Mouse (Mus musculus) layer of hippocampus, postnatal 14 days (tissue): ENCODE measurements around the gene Ext2. TPM values are rescaled to one million over a fixed set of nuclear protein-coding genes. Genes with fewer than 3 reads are reported as not detected.
A peak's percentile ranks its signal among the peaks of the same experiment; 100 is the strongest.

Experiments
- DNase-seq, 2 experiments: peaks; one replicate each; pipeline ENCODE4 v3.0.0; 2021 to 2022; ENCODE audit warnings: low spot score in 2 of 2, mixed read lengths in 1 of 2
- total RNA-seq, 2 experiments: library from RNA; stranded (reverse); gene quantifications; 2 replicates each; pipeline ENCODE4 v1.2.3; 2021

Ext2 gene
- total RNA-seq, 2 experiments from 2014 or later, result 50.7 to 58.4 TPM

GRCm38 (mm10) chr2:93744346-93745229 is 77.8 kb downstream of the Ext2 start:
- peak; percentile 46 to 79 for DNase-seq

DNA sequence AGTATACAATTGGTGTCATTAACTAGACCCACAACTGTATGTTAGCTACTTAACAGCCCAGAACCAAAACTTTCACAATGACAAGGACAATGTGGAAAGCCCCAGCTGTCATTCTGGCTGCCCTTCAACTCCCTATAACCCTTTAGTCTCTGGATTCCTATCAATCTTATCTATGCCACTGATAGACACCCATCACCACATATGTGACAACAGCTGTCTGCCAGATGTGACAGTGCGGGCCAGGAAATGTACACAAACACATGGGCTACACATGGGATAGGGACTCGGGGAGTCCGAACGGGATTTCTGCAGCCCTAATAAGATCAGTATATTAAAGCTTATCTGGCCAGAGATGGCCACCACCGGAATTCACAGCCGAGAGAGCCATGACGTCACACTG is 80.7 kb downstream of the Ext2 start:
- DNase-seq, result no peak

DNA sequence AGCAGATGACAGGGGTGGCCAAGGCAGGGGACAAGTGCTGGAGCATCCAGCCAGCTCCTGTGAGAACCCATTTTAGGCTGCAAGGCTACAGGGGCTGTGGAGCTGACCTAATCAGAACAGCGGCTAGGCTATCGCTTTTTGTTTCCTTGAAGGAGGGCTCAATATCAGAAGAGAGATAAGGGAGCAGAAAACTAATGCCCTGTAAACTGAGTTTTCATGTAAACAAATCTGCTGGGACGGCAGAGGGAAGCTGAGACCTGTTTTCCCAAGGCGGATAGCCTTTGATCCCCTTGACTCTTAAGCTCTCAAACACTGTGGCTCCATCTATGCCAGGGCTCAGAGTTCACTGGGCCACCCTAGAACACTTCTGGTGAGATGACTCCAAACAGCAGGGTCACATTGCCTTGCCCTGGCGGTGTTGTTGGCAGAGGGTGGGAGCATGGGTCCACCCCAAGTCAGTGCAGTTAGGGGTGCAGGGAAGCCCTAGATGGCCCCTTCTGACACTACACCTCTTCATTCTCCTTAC is 83.3 kb downstream of the Ext2 start:
- DNase-seq, result no peak

GRCm38 (mm10) chr2:93737146-93737545 is 85.2 kb downstream of the Ext2 start:
- no peak for DNase-seq

- DNase-seq, result no peak
Observed at GRCm38 (mm10) chr2:93732658-93733057, 89.7 kb downstream of the Ext2 start.

DNA sequence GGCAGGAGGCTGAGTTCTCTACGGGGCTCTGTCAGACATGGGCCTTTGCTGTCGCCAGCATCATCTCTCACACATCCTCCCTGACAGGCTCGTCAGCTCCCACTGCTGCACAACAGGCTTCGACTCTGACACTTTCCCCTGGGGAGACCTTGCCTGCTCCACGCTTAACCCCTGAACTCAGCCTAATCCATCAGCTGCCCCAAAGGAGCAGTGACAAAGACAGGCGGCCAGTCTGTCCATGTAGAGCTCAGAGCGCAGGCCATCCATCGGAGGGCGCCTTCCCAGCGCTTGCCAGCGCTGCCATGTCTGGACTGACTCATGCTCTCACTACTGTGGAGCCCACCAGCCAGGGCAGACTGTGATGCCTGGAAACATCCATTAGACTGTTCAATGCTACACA is 92.8 kb downstream of the Ext2 start:
- no peak for DNase-seq

- no peak for DNase-seq
Observed at GRCm38 (mm10) chr2:93723138-93723744, 99.1 kb downstream of the Ext2 start.

DNA sequence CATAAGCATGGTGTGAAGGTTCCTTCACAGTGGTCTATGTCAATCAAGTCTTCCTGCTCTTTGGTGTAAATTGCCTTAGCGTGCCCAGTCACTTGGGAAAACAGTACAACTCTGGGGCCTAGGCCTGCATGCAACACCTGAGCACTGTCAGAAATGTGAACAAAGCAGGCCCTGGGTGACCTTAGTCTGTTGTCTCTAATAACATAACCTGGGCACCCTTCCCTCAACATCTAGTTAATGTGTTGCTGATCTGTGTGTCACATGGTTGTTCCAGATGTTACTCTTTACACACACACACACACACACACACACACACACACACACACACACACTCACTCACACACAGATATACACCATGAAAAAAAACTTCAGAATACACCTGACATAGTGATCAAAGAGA is 101.4 kb downstream of the Ext2 start:
- no peak for DNase-seq

- DNase-seq, result no peak
Observed at GRCm38 (mm10) chr2:93719792-93720675, 102.3 kb downstream of the Ext2 start.

- no peak for DNase-seq
Observed at GRCm38 (mm10) chr2:93713267-93713666, 109.1 kb downstream of the Ext2 start.

GRCm38 (mm10) chr2:93711460-93711859 is 110.9 kb downstream of the Ext2 start:
- DNase-seq, result no peak

GRCm38 (mm10) chr2:93709696-93710095 is 112.7 kb downstream of the Ext2 start:
- no peak for DNase-seq

GRCm38 (mm10) chr2:93709241-93709640 is 113.1 kb downstream of the Ext2 start:
- DNase-seq, result no peak

- DNase-seq, result no peak
Observed at GRCm38 (mm10) chr2:93706825-93707224, 115.5 kb downstream of the Ext2 start.

GRCm38 (mm10) chr2:93706407-93706806 is 116.0 kb downstream of the Ext2 start:
- DNase-seq, result no peak

- no peak for DNase-seq
Observed at GRCm38 (mm10) chr2:93704195-93704594, 118.2 kb downstream of the Ext2 start.

DNA sequence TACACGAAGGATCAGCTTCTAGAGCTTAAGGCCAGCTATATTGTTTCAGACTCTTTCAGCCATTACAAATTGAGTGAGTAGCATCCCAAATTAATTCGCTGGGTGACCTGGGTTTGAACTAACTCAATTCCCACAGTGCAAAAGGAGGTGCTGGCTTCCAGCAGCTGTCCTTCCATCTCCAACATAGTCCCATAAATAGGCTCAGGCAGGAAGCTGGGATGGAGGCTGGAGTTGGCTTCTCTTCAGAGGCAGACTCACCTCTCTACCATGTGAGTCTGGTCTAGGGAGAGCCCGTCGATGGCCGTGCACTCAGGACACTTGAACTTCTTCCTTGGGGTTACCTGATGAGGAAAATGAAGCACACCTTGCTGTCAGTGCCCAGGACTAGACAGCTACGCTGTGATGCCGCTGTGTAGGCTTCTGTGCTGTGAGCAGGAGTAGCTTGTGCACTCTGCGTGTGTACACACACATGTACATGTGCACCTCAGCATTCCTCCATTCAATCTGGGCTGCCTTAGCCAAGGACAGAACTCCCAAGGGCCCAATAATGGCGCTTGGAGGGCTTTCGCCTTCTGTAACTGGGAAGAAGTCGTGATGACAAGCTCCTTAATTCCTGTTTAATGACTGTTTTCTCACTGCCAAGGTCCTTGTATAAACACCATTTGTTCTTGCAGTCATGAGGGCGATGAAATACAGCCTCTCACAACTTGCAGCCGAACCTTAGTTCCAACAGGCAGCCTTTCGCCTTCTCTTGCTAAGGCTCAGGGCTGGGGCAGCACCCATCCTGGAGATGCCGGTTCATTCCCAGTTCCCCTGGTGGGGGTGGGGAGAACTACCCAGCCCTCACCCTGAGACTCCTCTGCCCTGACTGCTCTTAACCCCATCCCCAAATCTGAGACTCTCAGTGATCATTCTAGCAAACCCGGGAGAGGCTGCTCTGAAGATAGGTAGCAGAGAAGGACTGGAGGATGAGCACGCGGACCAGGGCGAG is 119.1 kb downstream of the Ext2 start:
- no peak for DNase-seq

- no peak for DNase-seq
Observed at GRCm38 (mm10) chr2:93699346-93699745, 123.0 kb downstream of the Ext2 start.

- no peak for DNase-seq
Observed at GRCm38 (mm10) chr2:93696181-93696641, 126.2 kb downstream of the Ext2 start.

GRCm38 (mm10) chr2:93693101-93693500 is 129.3 kb downstream of the Ext2 start:
- no peak for DNase-seq
